ENCODE assay signal across 8 mouse cellular contexts in genomic region chr6:29484716-29485559, GRCm38 (mm10). TPM values are rescaled to one million over a fixed set of nuclear protein-coding genes. Genes with fewer than 3 reads are reported as not detected.
DNase-seq lines count a peak whose midpoint lies in the region; ATAC-seq and TF ChIP-seq lines count a peak whose summit lies in the region.

No protein-coding gene starts in this region.

- TF ChIP-seq POLR2A in myocyte (IDR thresholded peaks at IDR 0.05; ENCODE audit: insufficient read length, low read depth) = no peak

- peak; percentile 9 to 46 for DNase-seq in layer of hippocampus, adult 18-20 months (ENCODE audit: low spot score in 2 of 2)
- no peak for DNase-seq in layer of hippocampus, adult 9-11 months
- DNase-seq in cerebellum, postnatal 14 days = peak; percentile 86 to 93
- peak; percentile 31 to 38 for DNase-seq in gastrocnemius, adult 8-10 months (ENCODE audit: low spot score in 2 of 2)
- DNase-seq in stomach, postnatal 0 days (ENCODE audit: low spot score) = peak; percentile 67

- no peak overlapping the region for H3K27ac ChIP-seq in intestine, postnatal 0 days (ENCODE audit: low read depth, low read length)
- H3K27ac ChIP-seq in liver, embryonic 12.5 days = no peak overlapping the region
- H3K27ac ChIP-seq in stomach, postnatal 0 days (replicated peaks) = no peak overlapping the region

- no peak overlapping the region for H3ac ChIP-seq in myocyte (ENCODE audit: control insufficient read depth, insufficient read length)

- H3K4me1 ChIP-seq in intestine, postnatal 0 days (replicated peaks; ENCODE audit: control insufficient read depth, insufficient read depth, low read length) = peaks cover 7% of the 10 kb centered on the region; the same call in 1 of the 2 replicates
- peaks cover 10% of the 10 kb centered on the region for H3K4me1 ChIP-seq in liver, embryonic 12.5 days
- 0 out of 2 replicates have a peak, but pooled peaks cover 2% of the 10 kb centered on the region for H3K4me1 ChIP-seq in stomach, postnatal 0 days (replicated peaks; ENCODE audit: control insufficient read depth, insufficient read depth)

- 10% methylated on average over 26 of the region's 26 CpGs for WGBS in intestine, postnatal 0 days
- WGBS in liver, embryonic 12.5 days (ENCODE audit: insufficient replicate concordance) = 7% methylated on average over 26 of the region's 26 CpGs
- whole genome bisulfite sequencing in stomach, postnatal 0 days = 10% methylated on average over 26 of the region's 26 CpGs

- peak; percentile 92 for TF ChIP-seq CTCF in intestine, postnatal 0 days (IDR thresholded peaks at IDR 0.05; ENCODE audit: low read depth)
- TF ChIP-seq CTCF in stomach, postnatal 0 days (IDR thresholded peaks at IDR 0.05; ENCODE audit: low read depth) = peak; percentile 93

- H3K9ac ChIP-seq in intestine, postnatal 0 days (ENCODE audit: low read depth, low read length) = 0 out of 2 replicates have a peak overlapping the region, but pooled peaks have one; percentile 19
- peak overlapping the region; percentile 41; the same call in 1 of the 2 replicates for H3K9ac ChIP-seq in liver, embryonic 12.5 days
- peak overlapping the region; percentile 41; the same call in 1 of the 2 replicates for H3K9ac ChIP-seq in stomach, postnatal 0 days (ENCODE audit: low read length)

- H3K9me3 ChIP-seq in intestine, postnatal 0 days (ENCODE audit: control insufficient read depth) = no peaks in the 10 kb centered on the region
- H3K9me3 ChIP-seq in liver, embryonic 12.5 days (replicated peaks) = no peaks in the 10 kb centered on the region
- H3K9me3 ChIP-seq in stomach, postnatal 0 days (ENCODE audit: control insufficient read depth, low read length) = no peaks in the 10 kb centered on the region

- H3K27me3 ChIP-seq in intestine, postnatal 0 days (replicated peaks; ENCODE audit: control insufficient read depth, insufficient read depth, low read length) = no peaks in the 10 kb centered on the region
- H3K27me3 ChIP-seq in liver, embryonic 12.5 days (replicated peaks) = peaks cover 71% of the 10 kb centered on the region
- H3K27me3 ChIP-seq in myocyte (ENCODE audit: control insufficient read depth, insufficient read depth, insufficient read length) = peaks cover 35% of the 10 kb centered on the region
- no peaks in the 10 kb centered on the region for H3K27me3 ChIP-seq in stomach, postnatal 0 days (ENCODE audit: control insufficient read depth, insufficient read depth, low read length)

- H3K79me2 ChIP-seq in myocyte (ENCODE audit: control insufficient read depth, insufficient read depth) = no peaks in the 10 kb centered on the region

- TF ChIP-seq EP300 in stomach, postnatal 0 days (optimal IDR thresholded peaks at IDR 0.05) = no peak

- peak overlapping the region; percentile 82 for H3K4me2 ChIP-seq in intestine, postnatal 0 days (replicated peaks; ENCODE audit: low read depth)
- peak overlapping the region; percentile 78 for H3K4me2 ChIP-seq in liver, embryonic 12.5 days
- peak overlapping the region; percentile 55 for H3K4me2 ChIP-seq in myocyte (ENCODE audit: low read depth)
- H3K4me2 ChIP-seq in stomach, postnatal 0 days (replicated peaks; ENCODE audit: low read depth) = peak overlapping the region; percentile 67

- no peaks in the 10 kb centered on the region for H3K36me3 ChIP-seq in intestine, postnatal 0 days (ENCODE audit: control insufficient read depth, insufficient read depth)
- no peaks in the 10 kb centered on the region for H3K36me3 ChIP-seq in liver, embryonic 12.5 days
- H3K36me3 ChIP-seq in myocyte (ENCODE audit: control insufficient read depth, insufficient read depth) = no peaks in the 10 kb centered on the region
- H3K36me3 ChIP-seq in stomach, postnatal 0 days (ENCODE audit: control insufficient read depth, insufficient read depth, low read length) = no peaks in the 10 kb centered on the region

- peak; percentile 60 for ATAC-seq in intestine, postnatal 0 days
- ATAC-seq in liver, embryonic 12.5 days = peak; percentile 60
- ATAC-seq in stomach, postnatal 0 days (ENCODE audit: low FRiP score, low TSS enrichment) = peak; percentile 47

- H3K4me3 ChIP-seq in intestine, postnatal 0 days (ENCODE audit: low read depth, low read length) = peak overlapping the region; percentile 38
- H3K4me3 ChIP-seq in liver, embryonic 12.5 days = peak overlapping the region; percentile 50
- no peak overlapping the region for H3K4me3 ChIP-seq in myocyte
- H3K4me3 ChIP-seq in stomach, postnatal 0 days (ENCODE audit: low read depth, low read length) = peak overlapping the region; percentile 30

TF ChIP-seq in myocyte, 11 proteins besides CTCF, POLR2A, EP300 and RAD21:
- no peak for TF ChIP-seq REST (IDR thresholded peaks at IDR 0.05; ENCODE audit: insufficient read depth, insufficient read length)

RNA-seq across cellular contexts. Expression of gene Atp6v1fnb, which starts 13.7 kb away (rescaled TPM):
- 1 to 10 TPM in 1 of 2 experiments, under 1 TPM in 1; 0.67 to 1.2 TPM for total RNA-seq in layer of hippocampus, adult 18-20 months (2021)
- total RNA-seq in gastrocnemius, adult 8-10 months (2022) = not detected
- polyA plus RNA-seq in intestine, postnatal 0 days (2015; fragmentation: Nextera tagmentation; extraction: Ambion mirVana) = not detected in 2 replicates
- polyA plus RNA-seq in liver, embryonic 12.5 days (2016; fragmentation: Nextera tagmentation; extraction: Ambion mirVana) = not detected in 2 replicates
- not detected for polyA plus RNA-seq in myocyte (2012; fragmentation: generic; extraction: Trizol)
- not detected in 2 replicates for polyA plus RNA-seq in stomach, postnatal 0 days (2015; fragmentation: Nextera tagmentation; extraction: Ambion mirVana)

RNA-seq across cellular contexts. Expression of gene Atp6v1f, which starts 17.4 kb away (rescaled TPM):
- total RNA-seq in layer of hippocampus, adult 18-20 months (2021) = 100 to 1,000 TPM; 250 to 276 TPM
- 100 to 1,000 TPM; 116 to 127 (median 122) TPM for total RNA-seq in gastrocnemius, adult 8-10 months (2022)
- polyA plus RNA-seq in intestine, postnatal 0 days (2015; fragmentation: Nextera tagmentation; extraction: Ambion mirVana) = 438 and 439 TPM in 2 replicates
- 149 and 161 TPM in 2 replicates for polyA plus RNA-seq in liver, embryonic 12.5 days (2016; fragmentation: Nextera tagmentation; extraction: Ambion mirVana)
- 242 TPM for polyA plus RNA-seq in myocyte (2012; fragmentation: generic; extraction: Trizol)
- polyA plus RNA-seq in stomach, postnatal 0 days (2015; fragmentation: Nextera tagmentation; extraction: Ambion mirVana) = 263 and 269 TPM in 2 replicates

RNA-seq across cellular contexts. Expression of gene Kcp, which starts 22.8 kb away (rescaled TPM):
- total RNA-seq in layer of hippocampus, adult 18-20 months (2021) = 1 to 10 TPM; 1.1 to 2.3 TPM
- 1 to 10 TPM; 2.2 to 6.0 (median 4.4) TPM for total RNA-seq in gastrocnemius, adult 8-10 months (2022)
- polyA plus RNA-seq in intestine, postnatal 0 days (2015; fragmentation: Nextera tagmentation; extraction: Ambion mirVana) = 2.7 and 3.8 TPM in 2 replicates
- 2.8 and 3.2 TPM in 2 replicates for polyA plus RNA-seq in liver, embryonic 12.5 days (2016; fragmentation: Nextera tagmentation; extraction: Ambion mirVana)
- polyA plus RNA-seq in myocyte (2012; fragmentation: generic; extraction: Trizol) = 0.26 TPM
- 3.8 and 6.1 TPM in 2 replicates for polyA plus RNA-seq in stomach, postnatal 0 days (2015; fragmentation: Nextera tagmentation; extraction: Ambion mirVana)

RNA-seq across cellular contexts. Expression of gene Irf5, which starts 41.5 kb away (rescaled TPM):
- total RNA-seq in layer of hippocampus, adult 18-20 months (2021) = 1 to 10 TPM; 4.4 to 5.4 TPM
- total RNA-seq in gastrocnemius, adult 8-10 months (2022) = 1 to 10 TPM; 1.0 to 3.1 (median 1.7) TPM
- polyA plus RNA-seq in intestine, postnatal 0 days (2015; fragmentation: Nextera tagmentation; extraction: Ambion mirVana) = 4.2 and 4.3 TPM in 2 replicates
- 5.9 and 7.2 TPM in 2 replicates for polyA plus RNA-seq in liver, embryonic 12.5 days (2016; fragmentation: Nextera tagmentation; extraction: Ambion mirVana)
- polyA plus RNA-seq in myocyte (2012; fragmentation: generic; extraction: Trizol) = 0.32 TPM
- 9.3 and 11.5 TPM in 2 replicates for polyA plus RNA-seq in stomach, postnatal 0 days (2015; fragmentation: Nextera tagmentation; extraction: Ambion mirVana)

RNA-seq across cellular contexts. Expression of gene Flnc, which starts 51.9 kb away (rescaled TPM):
- 1 to 10 TPM; 1.5 to 1.6 TPM for total RNA-seq in layer of hippocampus, adult 18-20 months (2021)
- 100 to 1,000 TPM; 357 to 417 (median 381) TPM for total RNA-seq in gastrocnemius, adult 8-10 months (2022)
- 3.5 and 3.8 TPM in 2 replicates for polyA plus RNA-seq in intestine, postnatal 0 days (2015; fragmentation: Nextera tagmentation; extraction: Ambion mirVana)
- 2.2 and 2.8 TPM in 2 replicates for polyA plus RNA-seq in liver, embryonic 12.5 days (2016; fragmentation: Nextera tagmentation; extraction: Ambion mirVana)
- 268 TPM for polyA plus RNA-seq in myocyte (2012; fragmentation: generic; extraction: Trizol)
- 5.5 and 5.9 TPM in 2 replicates for polyA plus RNA-seq in stomach, postnatal 0 days (2015; fragmentation: Nextera tagmentation; extraction: Ambion mirVana)
